Mouse (Mus musculus): ENCODE data around the gene Sobp. TPM values are rescaled to one million over a fixed set of nuclear protein-coding genes. Genes with fewer than 3 reads are reported as not detected.

Gene Sobp
- polyA plus RNA-seq, 1 experiment from 2014 or later = 1.1 TPM

DNA sequence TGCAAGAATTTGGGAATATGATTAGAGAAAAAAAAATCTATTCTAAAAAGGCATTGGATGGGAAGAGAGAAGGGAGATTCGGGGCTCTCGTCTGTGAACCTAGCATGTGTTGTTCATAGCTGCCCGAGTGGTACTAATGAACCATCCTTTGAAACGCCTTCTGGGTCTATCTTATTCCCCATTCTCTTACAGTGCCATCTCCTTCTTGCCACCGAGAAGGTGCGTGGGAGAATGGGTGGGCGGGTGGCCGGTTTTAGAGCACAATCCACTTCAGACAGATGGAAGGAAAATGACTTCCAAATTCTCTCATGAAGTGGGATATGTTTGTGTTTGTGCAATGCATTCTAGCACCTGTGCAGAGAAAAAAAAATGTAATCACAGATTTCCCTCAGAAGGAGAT, 67.7 kb downstream of the Sobp start:
- WGBS = 90% methylated on average over 8 of the region's 8 CpGs
- Histone ChIP-seq H3K4me1 (replicated peaks) (no peaks in the 10 kb centered on the region), H3K9me3 (no peaks in the 10 kb centered on the region), H3K9ac (no peak overlapping the region), H3K36me3 (no peaks in the 10 kb centered on the region), H3K4me3 (replicated peaks) (no peak overlapping the region), H3K27ac (no peak overlapping the region), H3K27me3 (replicated peaks) (no peaks in the 10 kb centered on the region), H3K4me2 (replicated peaks) (no peak overlapping the region)
- ATAC-seq = no peak

GRCm38 (mm10) chr10:43106196-43106595, 68.1 kb downstream of the Sobp start:
- no peaks in the 10 kb centered on the region for H3K9me3 ChIP-seq
- no peaks in the 10 kb centered on the region for H3K27me3 ChIP-seq (replicated peaks)
- 60% methylated on average over 7 of the region's 7 CpGs for WGBS
- H3K27ac ChIP-seq = no peak overlapping the region
- no peak overlapping the region for H3K4me2 ChIP-seq (replicated peaks)
- no peaks in the 10 kb centered on the region for H3K36me3 ChIP-seq
- H3K4me3 ChIP-seq (replicated peaks) = no peak overlapping the region
- H3K9ac ChIP-seq = no peak overlapping the region
- no peak for ATAC-seq
- H3K4me1 ChIP-seq (replicated peaks) = no peaks in the 10 kb centered on the region

DNA sequence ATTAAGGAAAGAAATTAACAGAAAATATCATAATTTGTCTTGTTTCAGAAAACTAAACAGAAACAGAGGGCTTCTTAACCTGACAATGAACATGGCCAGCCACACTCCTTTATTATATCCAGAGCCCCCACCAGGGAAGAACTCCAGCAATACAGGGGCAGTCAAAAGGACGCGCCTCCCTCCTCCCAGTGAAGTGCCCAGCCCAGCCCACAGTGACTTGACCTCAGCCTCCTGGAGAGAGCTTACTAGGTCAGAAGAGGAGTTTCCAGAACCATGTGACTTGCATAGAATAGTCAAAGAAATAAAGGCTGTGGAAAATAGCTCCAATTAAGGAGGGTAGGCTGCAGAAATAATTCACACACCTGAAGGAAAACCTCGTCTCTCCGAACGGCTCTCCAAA, 73.8 kb downstream of the Sobp start:
- H3K27me3 ChIP-seq (replicated peaks) = no peaks in the 10 kb centered on the region
- H3K9me3 ChIP-seq = no peaks in the 10 kb centered on the region
- no peak overlapping the region for H3K9ac ChIP-seq
- no peak overlapping the region for H3K27ac ChIP-seq
- H3K4me2 ChIP-seq (replicated peaks) = no peak overlapping the region
- H3K4me3 ChIP-seq (replicated peaks) = no peak overlapping the region
- H3K4me1 ChIP-seq (replicated peaks) = no peaks in the 10 kb centered on the region
- H3K36me3 ChIP-seq = no peaks in the 10 kb centered on the region
- no peak for ATAC-seq
- 58% methylated on average over 5 of the region's 5 CpGs for WGBS

DNA sequence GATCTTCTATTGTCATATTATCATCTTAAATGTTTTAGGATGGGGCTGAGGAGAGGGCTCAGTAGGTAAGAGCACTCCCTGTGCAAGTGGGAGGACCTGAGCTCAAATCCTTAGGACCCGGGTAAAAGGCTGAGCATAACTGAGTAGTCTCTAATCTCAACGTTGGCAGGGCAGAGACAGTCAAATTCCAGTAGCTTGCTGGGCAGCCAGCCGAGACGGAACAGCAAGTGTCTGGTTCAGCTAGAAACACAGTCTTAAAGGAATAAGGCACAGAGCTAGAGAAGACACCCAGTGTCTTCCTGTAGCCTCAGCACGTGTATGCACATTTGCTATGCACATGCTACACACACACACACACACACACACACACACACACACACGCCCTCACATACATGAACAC, 75.1 kb downstream of the Sobp start:
- no peaks in the 10 kb centered on the region for H3K9me3 ChIP-seq
- H3K9ac ChIP-seq = no peak overlapping the region
- WGBS = 70% methylated on average over 6 of the region's 6 CpGs

GRCm38 (mm10) chr10:43097755-43098154, 76.6 kb downstream of the Sobp start:
- Histone ChIP-seq H3K9me3 (no peaks in the 10 kb centered on the region), H3K4me3 (replicated peaks) (no peak overlapping the region), H3K36me3 (no peaks in the 10 kb centered on the region), H3K4me2 (replicated peaks) (no peak overlapping the region), H3K9ac (no peak overlapping the region), H3K4me1 (replicated peaks) (no peaks in the 10 kb centered on the region), H3K27me3 (replicated peaks) (no peaks in the 10 kb centered on the region), H3K27ac (no peak overlapping the region)
- 67% methylated on average over 8 of the region's 8 CpGs for WGBS
- no peak for ATAC-seq

More for the DNA sequence above, 75.1 kb downstream of the Sobp start:
- Histone ChIP-seq H3K36me3 (no peaks in the 10 kb centered on the region), H3K27me3 (replicated peaks) (no peaks in the 10 kb centered on the region), H3K27ac (no peak overlapping the region), H3K4me3 (replicated peaks) (no peak overlapping the region), H3K4me1 (replicated peaks) (no peaks in the 10 kb centered on the region), H3K4me2 (replicated peaks) (no peak overlapping the region)
- ATAC-seq = no peak

GRCm38 (mm10) chr10:43096614-43097013, 77.7 kb downstream of the Sobp start:
- Histone ChIP-seq H3K27me3 (replicated peaks) (no peaks in the 10 kb centered on the region), H3K27ac (no peak overlapping the region), H3K9ac (no peak overlapping the region), H3K9me3 (no peaks in the 10 kb centered on the region), H3K4me2 (replicated peaks) (no peak overlapping the region), H3K36me3 (no peaks in the 10 kb centered on the region), H3K4me1 (replicated peaks) (no peaks in the 10 kb centered on the region), H3K4me3 (replicated peaks) (no peak overlapping the region)
- 76% methylated on average over 4 of the region's 4 CpGs for WGBS
- no peak for ATAC-seq

DNA sequence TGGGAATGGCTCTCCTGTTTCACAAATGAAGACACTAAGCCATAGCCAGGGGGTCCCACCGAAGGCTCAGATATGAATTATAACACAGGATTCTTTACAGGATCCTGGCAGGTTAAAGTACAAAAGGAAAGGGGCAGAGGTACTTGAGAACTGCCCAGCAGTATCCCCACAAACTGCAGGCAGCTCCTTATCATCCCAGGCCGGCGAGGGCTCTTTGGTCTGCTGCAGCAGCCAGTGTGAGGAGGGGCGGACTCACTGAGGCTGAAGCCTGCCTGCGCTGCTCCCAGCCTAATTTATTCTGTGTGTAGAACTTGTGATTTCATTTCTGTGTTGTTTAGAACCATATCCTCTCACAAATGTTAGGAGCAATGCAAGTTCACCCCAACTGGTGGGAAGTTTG, 79.8 kb downstream of the Sobp start:
- Histone ChIP-seq H3K4me1 (replicated peaks) (no peaks in the 10 kb centered on the region), H3K9me3 (no peaks in the 10 kb centered on the region)
- 52% methylated on average over 5 of the region's 5 CpGs for WGBS

GRCm38 (mm10) chr10:43093440-43093839, 80.9 kb downstream of the Sobp start:
- Histone ChIP-seq H3K4me2 (replicated peaks) (no peak overlapping the region), H3K27ac (no peak overlapping the region), H3K36me3 (no peaks in the 10 kb centered on the region), H3K27me3 (replicated peaks) (no peaks in the 10 kb centered on the region), H3K9ac (no peak overlapping the region), H3K4me3 (replicated peaks) (no peak overlapping the region), H3K4me1 (replicated peaks) (no peaks in the 10 kb centered on the region), H3K9me3 (no peaks in the 10 kb centered on the region)
- no peak for ATAC-seq
- WGBS = 83% methylated on average over 10 of the region's 10 CpGs

More for the DNA sequence above, 79.8 kb downstream of the Sobp start:
- Histone ChIP-seq H3K9ac (no peak overlapping the region), H3K27me3 (replicated peaks) (no peaks in the 10 kb centered on the region), H3K4me3 (replicated peaks) (no peak overlapping the region), H3K36me3 (no peaks in the 10 kb centered on the region), H3K27ac (no peak overlapping the region), H3K4me2 (replicated peaks) (no peak overlapping the region)
- no peak for ATAC-seq

- Histone ChIP-seq H3K27me3 (replicated peaks) (no peaks in the 10 kb centered on the region), H3K27ac (no peak overlapping the region), H3K4me3 (replicated peaks) (no peak overlapping the region), H3K4me2 (replicated peaks) (no peak overlapping the region), H3K9ac (no peak overlapping the region), H3K9me3 (no peaks in the 10 kb centered on the region), H3K4me1 (replicated peaks) (no peaks in the 10 kb centered on the region), H3K36me3 (no peaks in the 10 kb centered on the region)
- 65% methylated on average over 3 of the region's 3 CpGs for WGBS
- ATAC-seq = no peak
These were observed 84.3 kb downstream of the Sobp start for GRCm38 (mm10) chr10:43090040-43090439.

DNA sequence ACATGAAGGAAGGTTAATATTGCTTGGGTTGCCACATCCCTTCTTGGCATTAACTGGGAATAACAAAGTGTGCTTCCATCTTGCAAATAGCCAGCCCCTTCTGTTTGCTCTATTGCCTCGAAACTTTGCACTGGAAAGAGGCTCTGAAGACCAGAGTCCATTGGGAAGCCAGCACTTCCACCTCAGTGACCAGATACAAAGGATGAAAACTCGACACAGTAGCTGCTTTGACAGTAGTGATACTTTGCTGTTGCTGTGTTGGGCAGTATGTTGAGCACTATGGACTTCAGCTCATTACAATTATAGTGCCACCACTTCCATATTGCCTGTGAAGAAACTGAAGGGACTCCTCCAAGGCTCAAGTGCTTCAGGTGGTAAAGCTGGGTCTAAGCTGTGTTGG, 86.9 kb downstream of the Sobp start:
- Histone ChIP-seq H3K4me2 (replicated peaks) (no peak overlapping the region), H3K9me3 (no peaks in the 10 kb centered on the region), H3K27ac (no peak overlapping the region), H3K4me1 (replicated peaks) (no peaks in the 10 kb centered on the region), H3K9ac (no peak overlapping the region), H3K27me3 (replicated peaks) (no peaks in the 10 kb centered on the region), H3K4me3 (replicated peaks) (no peak overlapping the region), H3K36me3 (no peaks in the 10 kb centered on the region)
- ATAC-seq = no peak
- 67% methylated on average over 2 of the region's 2 CpGs for WGBS

DNA sequence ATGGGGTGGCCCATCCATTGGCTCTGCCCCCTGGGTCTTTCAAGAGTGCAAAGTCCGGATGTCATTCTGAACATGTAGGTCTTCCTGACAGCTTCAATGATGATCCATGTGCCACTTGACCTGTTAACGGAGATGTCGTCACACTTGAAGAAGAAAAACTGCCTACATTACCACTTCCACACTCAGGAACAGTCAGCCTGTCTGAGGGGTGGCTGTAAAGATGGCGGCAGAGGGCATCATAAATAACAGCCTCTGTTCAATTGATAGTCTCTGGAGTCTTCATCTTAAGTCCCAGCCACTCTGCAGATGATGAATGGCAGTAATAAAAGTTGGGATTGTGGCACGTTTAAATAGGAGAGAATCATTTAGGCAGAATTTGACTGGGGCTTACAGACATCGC, 87.4 kb downstream of the Sobp start:
- Histone ChIP-seq H3K27me3 (replicated peaks) (no peaks in the 10 kb centered on the region), H3K27ac (no peak overlapping the region), H3K9ac (no peak overlapping the region), H3K9me3 (no peaks in the 10 kb centered on the region), H3K36me3 (no peaks in the 10 kb centered on the region), H3K4me1 (replicated peaks) (no peaks in the 10 kb centered on the region), H3K4me3 (replicated peaks) (no peak overlapping the region), H3K4me2 (replicated peaks) (no peak overlapping the region)
- no peak for ATAC-seq
- WGBS = 62% methylated on average over 6 of the region's 6 CpGs

GRCm38 (mm10) chr10:43084087-43084366, 90.3 kb downstream of the Sobp start:
- WGBS = 66% methylated on average over 6 of the region's 6 CpGs
- Histone ChIP-seq H3K36me3 (no peaks in the 10 kb centered on the region), H3K4me1 (replicated peaks) (no peaks in the 10 kb centered on the region), H3K27me3 (replicated peaks) (no peaks in the 10 kb centered on the region), H3K4me3 (replicated peaks) (no peak overlapping the region), H3K4me2 (replicated peaks) (no peak overlapping the region), H3K9ac (no peak overlapping the region), H3K27ac (no peak overlapping the region), H3K9me3 (no peaks in the 10 kb centered on the region)
- ATAC-seq = no peak

GRCm38 (mm10) chr10:43083288-43084086, 90.8 kb downstream of the Sobp start:
- ATAC-seq = no peak
- H3K4me3 ChIP-seq (replicated peaks) = no peak overlapping the region
- H3K27ac ChIP-seq = no peak overlapping the region
- no peaks in the 10 kb centered on the region for H3K27me3 ChIP-seq (replicated peaks)
- H3K4me2 ChIP-seq (replicated peaks) = no peak overlapping the region
- no peaks in the 10 kb centered on the region for H3K9me3 ChIP-seq
- no peak overlapping the region for H3K9ac ChIP-seq
- H3K36me3 ChIP-seq = no peaks in the 10 kb centered on the region
- H3K4me1 ChIP-seq (replicated peaks) = no peaks in the 10 kb centered on the region
- WGBS = 74% methylated on average over 8 of the region's 9 CpGs

Measured in intestine, embryonic 15.5 days (tissue).